Mouse (Mus musculus): ENCODE data around the gene Ccdc163. TPM values are rescaled to one million over a fixed set of nuclear protein-coding genes. Genes with fewer than 3 reads are reported as not detected.

Gene Ccdc163
- total and polyA plus RNA-seq, 3 experiments = 15.3 to 27.9 (median 18.1) TPM

DNA sequence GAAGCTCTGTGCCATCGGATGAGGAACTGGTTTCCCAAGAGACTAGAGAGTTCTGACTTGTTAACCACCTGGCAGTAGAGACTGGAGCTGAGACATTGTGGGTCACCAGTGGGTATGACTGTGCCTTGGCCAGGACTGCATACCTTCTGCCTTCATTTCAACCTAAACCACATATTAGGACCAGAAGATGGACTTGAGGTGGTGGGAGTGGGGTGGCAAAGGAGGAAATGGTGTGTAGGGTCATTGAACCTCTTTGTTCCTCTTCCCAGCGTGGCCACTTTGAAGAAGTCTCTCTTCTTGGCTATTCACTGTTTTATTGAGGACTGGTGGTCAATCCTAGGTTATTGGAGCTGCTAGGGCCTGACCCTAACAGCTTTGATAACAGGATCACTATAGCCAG, 73.1 kb downstream of the Ccdc163 start:
- Histone ChIP-seq H3K4me3 (replicated peaks in 1 of 3; ENCODE audit: low read depth in 2 of 3, low read length in 2 of 3, poor library complexity in 1 of 3) (no peak overlapping the region), H3K9me3 (replicated peaks; ENCODE audit: low read length) (peaks cover under 1% of the 10 kb centered on the region), H3K4me1 (ENCODE audit: control insufficient read depth in 1 of 2, insufficient read depth in 2 of 2) (peaks cover 0 to 18% of the 10 kb centered on the region in 2 experiments; a peak in 2 of 4 replicates), H3K79me2 (replicated peaks; ENCODE audit: control insufficient read depth, extremely low read depth, insufficient read depth, poor library complexity, severe bottlenecking) (no peaks in the 10 kb centered on the region), H3K27ac (ENCODE audit: insufficient read depth, low read depth) (no peak overlapping the region), H3K27me3 (replicated peaks) (no peaks in the 10 kb centered on the region), H3K9ac (ENCODE audit: insufficient read depth, low read depth) (no peak overlapping the region), H3K36me3 (replicated peaks in 1 of 2; ENCODE audit: control insufficient read depth in 1 of 2, insufficient read depth in 1 of 2, low read length in 1 of 2) (no peaks in the 10 kb centered on the region), H3K4me2 (ENCODE audit: insufficient read depth, low read depth, poor library complexity, severe bottlenecking) (no peak overlapping the region)
- in situ Hi-C loops (cut with MboI; ENCODE audit: low pct_ligation_motif_present, low pct_unique_long_range_greater_than_20kb, low sequenced_read_pairs) (no loop called here), dilution Hi-C loops (cut with MboI; ENCODE audit: extremely low pct_ligation_motif_present, extremely low pct_unique_long_range_greater_than_20kb, low sequenced_read_pairs) (no loop called here)
- TF ChIP-seq POLR2AphosphoS2 (IDR thresholded peaks at IDR 0.05; ENCODE audit: low read depth, low read length) = no peak
- no peak for TF ChIP-seq BHLHE40 (IDR thresholded peaks at IDR 0.05; ENCODE audit: low read depth, low read length)
- TF ChIP-seq ZMIZ1 (IDR thresholded peaks at IDR 0.05; ENCODE audit: low read depth, low read length) = no peak
- TF ChIP-seq JUN (IDR thresholded peaks at IDR 0.05; ENCODE audit: insufficient read depth, low read depth, low read length) = no peak
- TF ChIP-seq RCOR1 (conservative IDR thresholded peaks at IDR 0.05; ENCODE audit: low read depth, low read length) = no peak
- no peak for TF ChIP-seq ZC3H11A (IDR thresholded peaks at IDR 0.05; ENCODE audit: low read depth, low read length)
- no peak for TF ChIP-seq MAZ (IDR thresholded peaks at IDR 0.05; ENCODE audit: low read depth, low read length)
- TF ChIP-seq CTCF (conservative IDR thresholded peaks at IDR 0.05 in 1 of 2, IDR thresholded peaks at IDR 0.05 in 1 of 2; ENCODE audit: low read depth in 2 of 2, low read length in 2 of 2) = no peak
- no peak for TF ChIP-seq MYC (IDR thresholded peaks at IDR 0.05; ENCODE audit: low read depth, low read length)
- TF ChIP-seq ETS1 (conservative IDR thresholded peaks at IDR 0.05; ENCODE audit: low read depth, low read length) = no peak
- no peak for TF ChIP-seq MEF2A (IDR thresholded peaks at IDR 0.05; ENCODE audit: borderline replicate concordance, low read depth, low read length)
- no peak for TF ChIP-seq E2F4 (IDR thresholded peaks at IDR 0.05; ENCODE audit: insufficient replicate concordance, low read depth, low read length)
- no peak for TF ChIP-seq KAT2A (IDR thresholded peaks at IDR 0.05; ENCODE audit: insufficient replicate concordance, low read length)
- TF ChIP-seq SIN3A (IDR thresholded peaks at IDR 0.05; ENCODE audit: low read length) = no peak
- no peak for TF ChIP-seq MAFK (IDR thresholded peaks at IDR 0.05; ENCODE audit: insufficient replicate concordance, low read length)
- no peak for TF ChIP-seq ELF1 (IDR thresholded peaks at IDR 0.05; ENCODE audit: low read depth, low read length)
- no peak for TF ChIP-seq JUND (conservative IDR thresholded peaks at IDR 0.05; ENCODE audit: low read depth, low read length)
- no peak for TF ChIP-seq IRF4 (IDR thresholded peaks at IDR 0.05; ENCODE audit: low read depth, low read length)
- no peak for TF ChIP-seq RAD21 (IDR thresholded peaks at IDR 0.05; ENCODE audit: low read depth, low read length)
- no peak for TF ChIP-seq HCFC1 (IDR thresholded peaks at IDR 0.05; ENCODE audit: low read depth, low read length)
- peak; percentile 19 for DNase-seq (ENCODE audit: extremely low read depth)

GRCm38 (mm10) chr4:116782171-116782570, 73.9 kb downstream of the Ccdc163 start:
- Histone ChIP-seq H3K36me3 (replicated peaks in 1 of 2; ENCODE audit: control insufficient read depth in 1 of 2, insufficient read depth in 1 of 2, low read length in 1 of 2) (no peaks in the 10 kb centered on the region), H3K79me2 (replicated peaks; ENCODE audit: control insufficient read depth, extremely low read depth, insufficient read depth, poor library complexity, severe bottlenecking) (no peaks in the 10 kb centered on the region), H3K4me3 (replicated peaks in 1 of 3; ENCODE audit: low read depth in 2 of 3, low read length in 2 of 3, poor library complexity in 1 of 3) (no peak overlapping the region), H3K9me3 (replicated peaks; ENCODE audit: low read length) (peaks cover 3% of the 10 kb centered on the region), H3K27me3 (replicated peaks) (no peaks in the 10 kb centered on the region), H3K4me1 (ENCODE audit: control insufficient read depth in 1 of 2, insufficient read depth in 2 of 2) (peaks cover 0 to 18% of the 10 kb centered on the region in 2 experiments; a peak in 2 of 4 replicates), H3K4me2 (ENCODE audit: insufficient read depth, low read depth, poor library complexity, severe bottlenecking) (no peak overlapping the region), H3K27ac (ENCODE audit: insufficient read depth, low read depth) (no peak overlapping the region), H3K9ac (ENCODE audit: insufficient read depth, low read depth) (no peak overlapping the region)
- TF ChIP-seq UBTF (IDR thresholded peaks at IDR 0.05; ENCODE audit: low read depth, low read length) = no peak
- TF ChIP-seq SIN3A (IDR thresholded peaks at IDR 0.05; ENCODE audit: low read length) = no peak
- no peak for TF ChIP-seq ZKSCAN1 (IDR thresholded peaks at IDR 0.05; ENCODE audit: borderline replicate concordance, low read depth, low read length)
- dilution Hi-C loops (cut with MboI; ENCODE audit: extremely low pct_ligation_motif_present, extremely low pct_unique_long_range_greater_than_20kb, low sequenced_read_pairs) = no loop called here
- no peak for DNase-seq (ENCODE audit: extremely low read depth)
- in situ Hi-C loops (cut with MboI; ENCODE audit: low pct_ligation_motif_present, low pct_unique_long_range_greater_than_20kb, low sequenced_read_pairs) = no loop called here
